Mouse (Mus musculus): ENCODE results near the gene Zfp609.
"Not testable (repeated sequence)": the region's sequence is repeated elsewhere in the genome, so short reads cannot be mapped to it uniquely, and the experiment has no call there.

The Zfp609 gene

GRCm38 (mm10) chr9:65664163-65664562 is 163.2 kb downstream of the Zfp609 start:
- peak; percentile 40 for DNase-seq

GRCm38 (mm10) chr9:65661493-65661892 is 165.9 kb downstream of the Zfp609 start:
- DNase-seq = no peak

GRCm38 (mm10) chr9:65661029-65661428 is 166.3 kb downstream of the Zfp609 start:
- no peak for DNase-seq

GRCm38 (mm10) chr9:65657218-65657617 is 170.1 kb downstream of the Zfp609 start:
- DNase-seq = no peak

- no peak for DNase-seq
Measured at GRCm38 (mm10) chr9:65655540-65655939, 171.8 kb downstream of the Zfp609 start.

GRCm38 (mm10) chr9:65654700-65655237 is 172.6 kb downstream of the Zfp609 start:
- DNase-seq = no peak

- DNase-seq = no peak
Measured at GRCm38 (mm10) chr9:65653741-65654140, 173.6 kb downstream of the Zfp609 start.

GRCm38 (mm10) chr9:65651957-65652356 is 175.4 kb downstream of the Zfp609 start:
- DNase-seq = not testable (repeated sequence)

- no peak for DNase-seq
Measured at GRCm38 (mm10) chr9:65649997-65650396, 177.4 kb downstream of the Zfp609 start.

GRCm38 (mm10) chr9:65648730-65649129 is 178.6 kb downstream of the Zfp609 start:
- DNase-seq = no peak

- no peak for DNase-seq
Measured at GRCm38 (mm10) chr9:65646782-65647181, 180.6 kb downstream of the Zfp609 start.

- no peak for DNase-seq
Measured at GRCm38 (mm10) chr9:65645984-65646383, 181.4 kb downstream of the Zfp609 start.

- no peak for DNase-seq
Measured at GRCm38 (mm10) chr9:65644960-65645359, 182.4 kb downstream of the Zfp609 start.

- DNase-seq = no peak
Measured at GRCm38 (mm10) chr9:65642546-65642945, 184.8 kb downstream of the Zfp609 start.

Data from right cerebral cortex, postnatal 25 days (tissue).